Mouse (Mus musculus): Measurements from ENCODE around the gene Fgfr2.

DNA sequence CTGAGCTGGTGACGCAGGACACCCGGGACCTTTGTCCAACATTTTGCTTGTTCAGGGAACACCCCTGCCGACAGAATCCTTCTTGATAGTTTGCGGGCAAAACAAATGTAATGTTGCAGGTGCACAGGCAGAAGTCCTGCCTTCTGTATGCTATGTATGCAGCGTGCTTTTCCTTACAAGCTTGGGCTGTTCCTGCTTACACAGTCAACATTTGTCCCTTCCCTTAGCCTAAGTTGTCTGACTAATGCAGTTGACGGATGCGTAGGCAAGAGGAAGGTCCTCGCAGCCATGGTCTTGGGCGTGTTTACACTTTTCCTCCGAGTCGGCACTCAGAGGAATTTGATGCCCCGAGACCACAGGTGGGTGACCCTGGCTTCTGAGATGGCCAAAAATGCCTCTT lies 2138.0 kb downstream of the Fgfr2 start:
- no peak for TF ChIP-seq CEBPB (IDR thresholded peaks at IDR 0.05; ENCODE audit: low read depth)
- TF ChIP-seq CTCF (IDR thresholded peaks at IDR 0.05; ENCODE audit: control insufficient read depth, insufficient read depth, insufficient read length) = no peak
- TF ChIP-seq MAX (IDR thresholded peaks at IDR 0.05) = no peak
- no peak for TF ChIP-seq MYOD1 (IDR thresholded peaks at IDR 0.05; ENCODE audit: control insufficient read depth, insufficient read length, low read depth)
- no peak for TF ChIP-seq FOSL1 (IDR thresholded peaks at IDR 0.05; ENCODE audit: insufficient read depth, low read length, poor library complexity, severe bottlenecking)
- no peak for TF ChIP-seq USF1 (IDR thresholded peaks at IDR 0.05; ENCODE audit: low read depth)
